Mouse (Mus musculus): Measurements from ENCODE around the gene Fabp2.

GRCm38 (mm10) chr3:122919260-122919659, 24.4 kb downstream of the Fabp2 start, which contains the start of gene Gm10959:
- TF ChIP-seq CTCF (IDR thresholded peaks at IDR 0.05; ENCODE audit: control insufficient read depth, insufficient read depth, insufficient read length) (no peak), CEBPB (IDR thresholded peaks at IDR 0.05; ENCODE audit: low read depth) (no peak), MYOG (IDR thresholded peaks at IDR 0.05; ENCODE audit: control insufficient read depth, extremely low read depth, insufficient read length) (no peak), MAX (IDR thresholded peaks at IDR 0.05) (no peak)

Measured in C2C12 (cell line).